Mouse (Mus musculus): Measurements from ENCODE around the gene Ppfia3.

DNA sequence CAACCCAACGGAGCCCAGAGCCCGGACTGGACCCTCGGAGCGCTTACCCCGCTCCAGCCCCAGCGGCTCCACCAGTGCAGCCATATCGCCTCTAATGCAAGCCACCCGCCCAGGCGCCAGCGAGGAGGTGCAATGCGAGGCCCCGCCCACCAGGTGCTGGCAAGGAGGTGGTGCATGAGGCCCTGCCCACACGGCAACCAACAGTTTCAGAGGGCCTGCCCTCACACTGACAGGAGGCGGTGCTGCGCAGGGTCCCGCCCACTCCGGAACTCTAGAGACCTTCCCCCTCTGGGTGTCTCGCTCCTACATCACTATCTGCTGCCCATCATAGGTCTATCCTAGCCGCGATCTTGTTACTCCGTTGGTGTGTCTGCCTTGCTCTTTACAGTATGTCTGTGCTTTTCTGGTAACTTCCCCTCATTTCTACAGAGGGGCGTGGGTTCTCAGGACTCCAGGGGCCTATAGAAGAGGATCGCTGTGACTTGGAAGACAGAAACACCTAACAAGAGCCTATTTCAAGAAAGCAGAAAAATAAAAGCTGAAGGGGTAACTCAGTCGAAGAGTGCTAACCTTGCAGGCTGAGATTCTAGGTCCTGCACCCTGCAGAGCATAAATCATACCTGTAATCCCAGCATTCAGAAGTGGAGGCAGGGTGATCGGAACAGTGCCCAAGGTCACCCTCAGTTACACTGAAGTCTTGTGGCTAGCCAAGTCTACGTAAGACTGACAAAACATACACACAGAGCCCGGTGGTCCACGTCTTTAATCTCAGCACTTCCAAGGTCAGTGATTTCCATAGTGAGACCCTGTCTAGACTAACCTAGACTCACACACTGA, 3.9 kb upstream of the Ppfia3 start, which contains the start of gene Lin7b:
- TF ChIP-seq CTCF (conservative IDR thresholded peaks at IDR 0.05; ENCODE audit: low read length), result no peak
- no peak for TF ChIP-seq NANOG (IDR thresholded peaks at IDR 0.05; ENCODE audit: borderline replicate concordance, low read length)
- no peak for TF ChIP-seq POU5F1 (IDR thresholded peaks at IDR 0.05; ENCODE audit: borderline replicate concordance, low read length)

All from E14TG2a.4 (cell line).